Mouse (Mus musculus): ENCODE data around the gene Stra8. TPM values are rescaled to one million over a fixed set of nuclear protein-coding genes. Genes with fewer than 3 reads are reported as not detected.

Gene Stra8
- total RNA-seq, 2 experiments from 2014 or later: not detected

Other genes with a start within 250 kb of the Stra8 start
- 1 to 10 TPM; 8.9 to 9.4 TPM for gene Agbl3, start 139.7 kb upstream of the Stra8 start, total RNA-seq (2021)
- gene Tmem140, start 57.0 kb upstream of the Stra8 start, total RNA-seq (2021): 10 to 100 TPM; 23.8 to 39.5 TPM
- 1 to 10 TPM; 6.9 to 7.6 TPM for gene Cyren, start 42.1 kb upstream of the Stra8 start, total RNA-seq (2021)
- 10 to 100 TPM; 13.0 to 18.6 TPM for gene Wdr91, start 9.3 kb upstream of the Stra8 start, total RNA-seq (2021)
- gene Slc23a4, start 68.2 kb downstream of the Stra8 start, total RNA-seq (2021): under 1 TPM; 0.13 to 0.45 TPM
- 10 to 100 TPM; 27.6 to 28.0 TPM for gene Cnot4, start 213.6 kb downstream of the Stra8 start, total RNA-seq (2021)

All from adrenal gland, adult 18-20 months (tissue).